Mouse (Mus musculus): ENCODE data around the gene Neo1.

- no peak for TF ChIP-seq EP300 (optimal IDR thresholded peaks at IDR 0.05)
- TF ChIP-seq CTCF (IDR thresholded peaks at IDR 0.05; ENCODE audit: low read depth), result no peak
These were observed 206.6 kb downstream of the Neo1 start for GRCm38 (mm10) chr9:58829627-58830026.

All from stomach, postnatal 0 days (tissue).